Mouse (Mus musculus): ENCODE results near the gene Dnajc6.

GRCm38 (mm10) chr4:101540516-101540915 is 44.1 kb downstream of the Dnajc6 start:
- TF ChIP-seq CTCF (IDR thresholded peaks at IDR 0.05; ENCODE audit: borderline replicate concordance, control insufficient read depth, extremely low read depth, insufficient read depth, low read length, poor library complexity): no peak
- no peak for TF ChIP-seq POLR2A (IDR thresholded peaks at IDR 0.05; ENCODE audit: control insufficient read depth, extremely low read depth, insufficient read depth, low read length, poor library complexity)
